Mouse (Mus musculus): Measurements from ENCODE around the gene H1foo. TPM values are rescaled to one million over a fixed set of nuclear protein-coding genes. Genes with fewer than 3 reads are reported as not detected.

Gene H1foo
- total and polyA plus RNA-seq, 3 experiments: not detected

DNA sequence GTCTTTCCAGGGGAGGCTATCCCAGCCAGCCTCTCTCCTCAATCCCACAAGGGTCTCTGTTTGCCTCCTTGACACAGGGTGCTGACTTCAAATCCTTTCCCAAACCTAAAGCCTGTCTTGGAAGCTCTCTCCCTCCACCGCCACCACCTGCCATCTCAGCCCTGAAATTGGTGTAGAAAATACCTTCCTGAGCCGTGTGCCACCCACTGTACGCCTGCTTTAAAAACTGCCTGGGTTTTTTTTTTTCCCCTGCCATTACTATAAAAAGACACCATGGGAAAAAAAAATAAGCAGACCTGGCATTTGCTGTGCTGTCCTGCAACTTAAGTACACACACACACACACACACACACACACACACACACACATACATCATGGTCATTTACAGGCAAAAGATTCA, 45.3 kb downstream of the H1foo start:
- Histone ChIP-seq H3K9ac (ENCODE audit: control insufficient read depth, low read depth, low read length, poor library complexity, severe bottlenecking) (no peak overlapping the region), H3K4me3 (ENCODE audit: control insufficient read depth in 1 of 2, insufficient read depth in 1 of 2, low read depth in 2 of 2, low read length in 2 of 2) (no peak overlapping the region), H3K27ac (ENCODE audit: control insufficient read depth, low read depth, low read length) (no peak overlapping the region), H3K36me3 (ENCODE audit: control insufficient read depth in 1 of 2, insufficient read depth in 2 of 2, low read length in 2 of 2) (no peaks in the 10 kb centered on the region), H3K4me1 (ENCODE audit: control insufficient read depth in 1 of 2, insufficient read depth in 2 of 2, low read length in 2 of 2) (peaks cover 0 to 3% of the 10 kb centered on the region in 2 experiments; a peak in 1 of 4 replicates), H3K27me3 (ENCODE audit: control insufficient read depth in 1 of 2, insufficient read depth in 2 of 2, low read length in 2 of 2) (no peaks in the 10 kb centered on the region), H3K79me2 (ENCODE audit: control insufficient read depth, insufficient read depth, low read length, poor library complexity) (peaks cover 2% of the 10 kb centered on the region; the same call in 1 of the 2 replicates), H3K9me3 (replicated peaks; ENCODE audit: insufficient read depth, low read length) (no peaks in the 10 kb centered on the region)
- no peak for TF ChIP-seq MYB (IDR thresholded peaks at IDR 0.05; ENCODE audit: low read depth, low read length)
- no peak for DNase-seq (ENCODE audit: low read depth, low spot score)

DNA sequence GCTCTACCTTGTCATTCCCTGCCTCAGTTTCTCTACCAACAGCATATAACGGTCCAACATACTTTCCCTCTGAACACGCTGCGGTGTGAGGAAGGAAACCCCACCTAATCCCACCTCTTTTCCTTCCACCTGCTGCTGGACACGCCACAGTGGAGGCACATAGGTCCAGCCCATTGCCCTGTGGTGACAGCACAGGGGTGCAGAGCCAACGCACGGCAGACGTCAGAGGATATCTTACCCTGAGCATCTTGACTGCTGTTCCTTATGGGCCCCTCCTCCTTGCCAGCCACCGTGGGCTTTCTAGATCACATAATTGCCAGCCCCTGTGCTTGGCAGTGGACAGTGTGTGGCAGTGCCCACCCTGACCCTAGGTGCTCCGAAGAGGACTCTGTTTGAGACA, 45.7 kb downstream of the H1foo start:
- peaks cover 2% of the 10 kb centered on the region; the same call in 1 of the 2 replicates for H3K79me2 ChIP-seq (ENCODE audit: control insufficient read depth, insufficient read depth, low read length, poor library complexity)
- peaks cover 0 to under 1% of the 10 kb centered on the region in 2 experiments; a peak in 1 of 4 replicates for H3K36me3 ChIP-seq (ENCODE audit: control insufficient read depth in 1 of 2, insufficient read depth in 2 of 2, low read length in 2 of 2)
- no peak for DNase-seq (ENCODE audit: low read depth, low spot score)
- H3K4me1 ChIP-seq (ENCODE audit: control insufficient read depth in 1 of 2, insufficient read depth in 2 of 2, low read length in 2 of 2): peaks cover 0 to 3% of the 10 kb centered on the region in 2 experiments; a peak in 2 of 4 replicates
- H3K27ac ChIP-seq (ENCODE audit: control insufficient read depth, low read depth, low read length): no peak overlapping the region
- H3K4me3 ChIP-seq (ENCODE audit: control insufficient read depth in 1 of 2, insufficient read depth in 1 of 2, low read depth in 2 of 2, low read length in 2 of 2): no peak overlapping the region
- no peak overlapping the region for H3K9ac ChIP-seq (ENCODE audit: control insufficient read depth, low read depth, low read length, poor library complexity, severe bottlenecking)
- H3K27me3 ChIP-seq (ENCODE audit: control insufficient read depth in 1 of 2, insufficient read depth in 2 of 2, low read length in 2 of 2): no peaks in the 10 kb centered on the region
- TF ChIP-seq TBP (IDR thresholded peaks at IDR 0.05; ENCODE audit: low read depth, low read length) (no peak), MXI1 (IDR thresholded peaks at IDR 0.05; ENCODE audit: low read depth, low read length) (no peak), TCF12 (IDR thresholded peaks at IDR 0.05; ENCODE audit: low read depth, low read length) (no peak), SIN3A (IDR thresholded peaks at IDR 0.05; ENCODE audit: low read length) (no peak), E2F4 (IDR thresholded peaks at IDR 0.05; ENCODE audit: borderline replicate concordance, low read depth, low read length) (no peak), JUND (IDR thresholded peaks at IDR 0.05; ENCODE audit: low read depth, low read length) (no peak)
- no peaks in the 10 kb centered on the region for H3K9me3 ChIP-seq (replicated peaks; ENCODE audit: insufficient read depth, low read length)

DNA sequence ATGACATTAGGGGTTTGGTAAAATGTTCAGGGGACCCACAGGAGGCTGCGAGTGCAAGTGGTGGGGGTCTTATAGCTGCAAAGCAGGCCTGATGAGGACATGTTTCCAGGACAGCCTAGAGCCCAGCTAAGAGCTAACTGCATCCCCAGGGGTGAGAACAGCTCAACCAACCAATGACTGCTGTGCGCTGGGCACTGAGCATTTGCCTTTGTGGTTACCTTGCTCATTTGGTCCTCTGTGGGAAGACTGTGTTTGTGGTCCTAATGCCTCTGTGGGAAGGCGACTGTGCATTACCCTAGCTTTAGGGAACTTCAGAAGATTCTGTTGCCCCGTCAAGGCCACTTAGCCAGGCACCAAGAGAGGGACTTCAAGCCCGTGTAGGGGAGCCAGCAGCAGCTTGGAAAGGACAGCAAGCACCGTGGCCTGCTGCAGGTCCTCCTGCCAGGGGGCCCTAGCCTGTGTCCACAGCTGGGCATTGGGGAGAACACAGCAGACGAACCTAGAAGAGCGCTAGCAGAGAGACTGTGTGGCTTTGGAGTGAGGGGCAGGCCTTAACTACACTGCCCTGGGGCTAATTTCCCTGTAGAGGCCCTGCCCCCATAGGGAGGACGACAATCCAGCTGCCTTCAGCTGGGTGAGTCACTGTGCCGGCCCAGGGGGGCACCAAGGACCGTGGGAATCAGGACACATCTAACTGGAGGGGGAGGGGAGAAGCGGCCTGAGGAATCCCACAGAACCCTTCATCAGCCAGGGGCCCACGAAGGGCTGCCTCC, 46.6 kb downstream of the H1foo start:
- Histone ChIP-seq H3K9ac (ENCODE audit: control insufficient read depth, low read depth, low read length, poor library complexity, severe bottlenecking) (no peak overlapping the region), H3K27ac (ENCODE audit: control insufficient read depth, low read depth, low read length) (no peak overlapping the region), H3K4me3 (ENCODE audit: control insufficient read depth in 1 of 2, insufficient read depth in 1 of 2, low read depth in 2 of 2, low read length in 2 of 2) (no peak overlapping the region), H3K4me1 (ENCODE audit: control insufficient read depth in 1 of 2, insufficient read depth in 2 of 2, low read length in 2 of 2) (peaks cover 3 to 11% of the 10 kb centered on the region in 2 experiments), H3K27me3 (ENCODE audit: control insufficient read depth in 1 of 2, insufficient read depth in 2 of 2, low read length in 2 of 2) (no peaks in the 10 kb centered on the region), H3K9me3 (replicated peaks; ENCODE audit: insufficient read depth, low read length) (no peaks in the 10 kb centered on the region), H3K79me2 (ENCODE audit: control insufficient read depth, insufficient read depth, low read length, poor library complexity) (peaks cover 2% of the 10 kb centered on the region; the same call in 1 of the 2 replicates), H3K36me3 (ENCODE audit: control insufficient read depth in 1 of 2, insufficient read depth in 2 of 2, low read length in 2 of 2) (peaks cover 0 to 7% of the 10 kb centered on the region in 2 experiments; a peak in 2 of 4 replicates)
- no peak for DNase-seq (ENCODE audit: low read depth, low spot score)
- no peak for TF ChIP-seq ZC3H11A (IDR thresholded peaks at IDR 0.05; ENCODE audit: low read depth, low read length)
- no peak for TF ChIP-seq BHLHE40 (IDR thresholded peaks at IDR 0.05; ENCODE audit: borderline replicate concordance, low read depth, low read length)
- TF ChIP-seq ELF1 (IDR thresholded peaks at IDR 0.05; ENCODE audit: low read depth, low read length): no peak
- TF ChIP-seq CHD1 (IDR thresholded peaks at IDR 0.05; ENCODE audit: low read depth, low read length): no peak
- no peak for TF ChIP-seq UBTF (IDR thresholded peaks at IDR 0.05; ENCODE audit: borderline replicate concordance, insufficient read depth, low read depth, low read length)
- TF ChIP-seq RCOR1 (IDR thresholded peaks at IDR 0.05; ENCODE audit: low read depth, low read length): no peak
- TF ChIP-seq USF1 (IDR thresholded peaks at IDR 0.05; ENCODE audit: low read depth, low read length): no peak
- no peak for TF ChIP-seq ETS1 (IDR thresholded peaks at IDR 0.05; ENCODE audit: low read depth, low read length)
- TF ChIP-seq E2F4 (IDR thresholded peaks at IDR 0.05; ENCODE audit: borderline replicate concordance, low read depth, low read length): no peak
- TF ChIP-seq SMC3 (IDR thresholded peaks at IDR 0.05; ENCODE audit: low read depth, low read length): no peak
- TF ChIP-seq NRF1 (IDR thresholded peaks at IDR 0.05; ENCODE audit: insufficient read depth, low read depth, low read length, poor library complexity, severe bottlenecking): no peak
- no peak for TF ChIP-seq RAD21 (IDR thresholded peaks at IDR 0.05; ENCODE audit: low read depth, low read length)
- no peak for TF ChIP-seq POLR2AphosphoS5 (IDR thresholded peaks at IDR 0.05; ENCODE audit: borderline replicate concordance, low read depth, low read length)
- TF ChIP-seq HCFC1 (IDR thresholded peaks at IDR 0.05; ENCODE audit: low read depth, low read length): no peak
- no peak for TF ChIP-seq GABPA (IDR thresholded peaks at IDR 0.05; ENCODE audit: low read depth, low read length)
- no peak for TF ChIP-seq GATA1 (IDR thresholded peaks at IDR 0.05; ENCODE audit: low read depth, low read length)
- no peak for TF ChIP-seq ZNF384 (IDR thresholded peaks at IDR 0.05; ENCODE audit: low read depth, low read length)
- TF ChIP-seq CHD2 (IDR thresholded peaks at IDR 0.05; ENCODE audit: low read length): no peak
